Mouse (Mus musculus): ENCODE measurements around the gene Ovol2. TPM values are rescaled to one million over a fixed set of nuclear protein-coding genes. Genes with fewer than 3 reads are reported as not detected.
A peak's percentile ranks its signal among the peaks of the same experiment; 100 is the strongest.
"Not testable (repeated sequence)": the region's sequence is repeated elsewhere in the genome, so short reads cannot be mapped to it uniquely, and the experiment has no call there.

Ovol2 gene
- polyA plus RNA-seq, 1 experiment from 2014 or later: 0.60 TPM

DNA sequence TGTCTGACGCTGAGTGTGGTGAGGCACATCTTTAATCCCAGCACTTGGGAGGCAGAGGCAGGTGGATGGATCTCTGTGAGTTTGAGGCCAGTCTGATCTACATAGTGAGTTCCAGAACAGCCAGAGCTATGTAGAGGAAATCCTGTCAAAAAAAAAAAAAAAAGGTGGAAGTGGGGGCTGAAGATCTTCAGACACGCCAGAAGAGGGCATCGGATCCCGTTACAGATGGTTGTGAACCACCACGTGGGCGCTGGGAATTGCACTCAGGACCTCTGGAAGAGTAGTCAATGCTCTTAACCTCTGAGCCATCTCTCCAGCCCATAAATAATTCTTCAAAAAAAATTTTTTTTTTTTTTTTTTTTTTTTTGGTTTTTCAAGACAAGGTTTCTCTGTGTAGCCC, 6.2 kb upstream of the Ovol2 start:
- not testable (repeated sequence) for H3K4me1 ChIP-seq
- WGBS: 69% methylated on average over 6 of the region's 6 CpGs

DNA sequence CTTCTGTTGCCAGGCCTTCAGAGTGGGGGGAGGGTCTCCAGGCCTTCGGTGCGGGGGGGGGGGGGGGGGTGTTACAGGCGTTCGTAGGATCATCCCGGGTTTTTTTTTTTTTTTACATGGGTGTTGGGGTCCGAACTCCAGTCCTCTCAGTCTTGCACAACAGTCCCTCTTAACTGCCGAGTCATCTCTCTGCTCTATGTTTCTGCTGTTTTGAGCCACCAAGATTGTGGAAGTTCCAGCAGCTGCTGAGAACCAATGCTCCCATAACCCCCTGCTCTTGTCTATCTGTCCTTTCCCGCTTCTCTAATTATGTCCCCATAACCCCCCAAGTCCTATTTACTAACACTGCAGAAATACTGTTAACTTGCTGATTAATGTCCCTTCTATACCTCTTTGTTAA, 5.8 kb upstream of the Ovol2 start:
- Histone ChIP-seq H3K4me3 (no peak overlapping the region), H3K27ac (no peak overlapping the region), H3K9me3 (no peaks in the 10 kb centered on the region), H3K27me3 (ENCODE audit: insufficient read depth, poor library complexity, severe bottlenecking) (peaks cover 34% of the 10 kb centered on the region), H3K4me1 (peaks cover 7% of the 10 kb centered on the region), H3K36me3 (no peaks in the 10 kb centered on the region)
- DNase-seq (ENCODE audit: low spot score): no peak
- 77% methylated on average over 6 of the region's 8 CpGs for WGBS

More for the DNA sequence above, 6.2 kb upstream of the Ovol2 start:
- H3K27me3 ChIP-seq (ENCODE audit: insufficient read depth, poor library complexity, severe bottlenecking): peaks cover 29% of the 10 kb centered on the region
- not testable (repeated sequence) for H3K4me3 ChIP-seq; DNase-seq (ENCODE audit: low spot score); H3K36me3 ChIP-seq; H3K27ac ChIP-seq; H3K9me3 ChIP-seq

GRCm38 (mm10) chr2:144337230-144337629, 5.3 kb upstream of the Ovol2 start:
- Histone ChIP-seq H3K27ac (no peak overlapping the region), H3K27me3 (ENCODE audit: insufficient read depth, poor library complexity, severe bottlenecking) (peaks cover 38% of the 10 kb centered on the region), H3K4me3 (no peak overlapping the region), H3K36me3 (no peaks in the 10 kb centered on the region), H3K4me1 (peaks cover 11% of the 10 kb centered on the region), H3K9me3 (no peaks in the 10 kb centered on the region)
- no peak for DNase-seq (ENCODE audit: low spot score)
- 55% methylated on average over 3 of the region's 3 CpGs for WGBS

- WGBS: 8% methylated on average over 28 of the region's 28 CpGs
- Histone ChIP-seq H3K36me3 (no peaks in the 10 kb centered on the region), H3K4me3 (peak overlapping the region; percentile 69), H3K27me3 (ENCODE audit: insufficient read depth, poor library complexity, severe bottlenecking) (peaks cover 78% of the 10 kb centered on the region), H3K9me3 (no peaks in the 10 kb centered on the region), H3K4me1 (peaks cover 37% of the 10 kb centered on the region), H3K27ac (0 out of 2 replicates have a peak overlapping the region, but pooled peaks have one; percentile 10)
- no peak for DNase-seq (ENCODE audit: low spot score)
These were observed 1.3 kb upstream of the Ovol2 start for GRCm38 (mm10) chr2:144333138-144333842.

DNA sequence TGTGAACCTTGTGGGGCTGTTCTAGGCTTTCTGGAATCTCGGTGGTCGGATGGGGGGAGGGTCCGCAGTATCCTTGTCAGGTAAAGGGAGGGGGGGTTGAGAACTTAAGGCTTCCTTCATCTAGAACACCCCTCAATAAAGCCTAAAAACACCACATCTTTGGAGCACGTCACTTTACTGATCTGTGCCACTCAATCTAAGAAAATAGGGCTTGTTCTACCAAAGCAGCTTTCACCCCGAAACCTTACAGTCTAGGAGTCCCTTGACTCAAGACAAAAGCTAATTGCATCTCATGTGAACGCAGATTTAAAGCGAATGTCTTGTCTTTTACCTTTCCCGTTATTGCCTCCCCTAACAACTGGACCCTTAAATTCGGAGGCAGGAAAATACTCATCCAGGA, 540 bp upstream of the Ovol2 start:
- DNase-seq (ENCODE audit: low spot score): no peak
- 10% methylated on average over 9 of the region's 9 CpGs for WGBS
- Histone ChIP-seq H3K9me3 (no peaks in the 10 kb centered on the region), H3K4me3 (peak overlapping the region; percentile 69), H3K27ac (no peak overlapping the region), H3K27me3 (ENCODE audit: insufficient read depth, poor library complexity, severe bottlenecking) (peaks cover 85% of the 10 kb centered on the region), H3K4me1 (peaks cover 37% of the 10 kb centered on the region), H3K36me3 (no peaks in the 10 kb centered on the region)

DNA sequence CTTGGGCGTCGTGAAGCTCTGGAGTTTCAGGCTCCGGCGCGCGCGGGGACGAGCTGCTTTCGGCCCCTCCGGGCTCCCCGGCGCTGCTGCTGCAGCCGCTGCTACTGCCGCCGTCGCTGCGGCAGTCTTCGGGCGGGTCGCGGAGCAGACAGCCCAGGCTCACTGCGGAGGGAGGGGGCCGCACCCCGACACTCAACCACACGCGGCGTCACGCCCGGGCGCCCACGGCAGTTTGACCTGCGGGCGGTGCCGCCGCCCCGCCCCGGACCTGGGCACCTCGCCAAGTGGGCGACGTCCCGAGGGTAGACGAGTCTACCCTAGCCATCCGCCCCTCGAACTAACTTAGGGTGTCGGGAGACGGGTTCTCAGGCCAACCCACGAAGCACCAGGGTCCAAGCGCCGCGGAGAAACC, 980 bp downstream of the Ovol2 start:
- under 1% methylated on average over 49 of the region's 50 CpGs for WGBS
- Histone ChIP-seq H3K9me3 (no peaks in the 10 kb centered on the region), H3K4me3 (peak overlapping the region; percentile 69), H3K27me3 (ENCODE audit: insufficient read depth, poor library complexity, severe bottlenecking) (peaks cover 88% of the 10 kb centered on the region), H3K4me1 (peaks cover 37% of the 10 kb centered on the region), H3K36me3 (no peaks in the 10 kb centered on the region), H3K27ac (peak overlapping the region; percentile 17; the same call in 1 of the 2 replicates)
- DNase-seq (ENCODE audit: low spot score): no peak

GRCm38 (mm10) chr2:144330352-144330959, 1.5 kb downstream of the Ovol2 start:
- H3K27me3 ChIP-seq (ENCODE audit: insufficient read depth, poor library complexity, severe bottlenecking): peaks cover 85% of the 10 kb centered on the region
- no peaks in the 10 kb centered on the region for H3K36me3 ChIP-seq
- peak overlapping the region; percentile 69 for H3K4me3 ChIP-seq
- no peak for DNase-seq (ENCODE audit: low spot score)
- H3K27ac ChIP-seq: no peak overlapping the region
- H3K9me3 ChIP-seq: no peaks in the 10 kb centered on the region
- WGBS: under 1% methylated on average over 41 of the region's 41 CpGs
- peaks cover 37% of the 10 kb centered on the region for H3K4me1 ChIP-seq

- peak overlapping the region; percentile 69 for H3K4me3 ChIP-seq
- peaks cover 80% of the 10 kb centered on the region for H3K27me3 ChIP-seq (ENCODE audit: insufficient read depth, poor library complexity, severe bottlenecking)
- H3K36me3 ChIP-seq: no peaks in the 10 kb centered on the region
- no peaks in the 10 kb centered on the region for H3K9me3 ChIP-seq
- no peak overlapping the region for H3K27ac ChIP-seq
- H3K4me1 ChIP-seq: peaks cover 37% of the 10 kb centered on the region
- DNase-seq (ENCODE audit: low spot score): no peak
- WGBS: 3% methylated on average over 10 of the region's 10 CpGs
These were observed 2.0 kb downstream of the Ovol2 start for GRCm38 (mm10) chr2:144329937-144330336.

DNA sequence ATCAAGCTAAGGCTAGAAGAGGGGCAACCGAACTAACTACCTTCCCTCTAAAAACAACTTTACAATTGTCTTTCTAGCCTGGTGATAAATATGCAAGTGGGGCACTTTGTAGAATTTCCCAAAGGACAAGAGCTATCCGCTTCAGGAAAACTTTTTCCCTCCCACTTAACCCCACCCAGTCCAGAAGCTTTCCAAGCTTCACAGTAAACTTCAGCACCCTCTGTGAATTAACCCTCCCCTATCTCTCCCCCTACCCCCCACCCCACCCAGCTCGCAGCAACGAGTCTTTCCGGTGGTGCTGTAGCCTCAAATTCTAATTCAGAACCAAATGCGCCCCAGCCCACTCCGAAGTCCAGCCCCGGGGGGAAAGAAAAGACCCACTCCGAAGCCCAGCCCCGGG, 2.5 kb downstream of the Ovol2 start:
- Histone ChIP-seq H3K4me1 (peaks cover 37% of the 10 kb centered on the region), H3K27me3 (ENCODE audit: insufficient read depth, poor library complexity, severe bottlenecking) (peaks cover 75% of the 10 kb centered on the region), H3K27ac (no peak overlapping the region), H3K36me3 (no peaks in the 10 kb centered on the region), H3K4me3 (peak overlapping the region; percentile 69), H3K9me3 (no peaks in the 10 kb centered on the region)
- WGBS: 4% methylated on average over 10 of the region's 10 CpGs
- DNase-seq (ENCODE audit: low spot score): no peak

- Histone ChIP-seq H3K4me3 (no peak overlapping the region), H3K27me3 (ENCODE audit: insufficient read depth, poor library complexity, severe bottlenecking) (peaks cover 27% of the 10 kb centered on the region), H3K9me3 (no peaks in the 10 kb centered on the region), H3K27ac (no peak overlapping the region), H3K4me1 (no peaks in the 10 kb centered on the region), H3K36me3 (no peaks in the 10 kb centered on the region)
- DNase-seq (ENCODE audit: low spot score): no peak
- WGBS: 54% methylated on average over 3 of the region's 3 CpGs
These were observed 7.7 kb downstream of the Ovol2 start for GRCm38 (mm10) chr2:144324218-144324617.

- H3K27me3 ChIP-seq (ENCODE audit: insufficient read depth, poor library complexity, severe bottlenecking): no peaks in the 10 kb centered on the region
- DNase-seq (ENCODE audit: low spot score): no peak
- no peaks in the 10 kb centered on the region for H3K9me3 ChIP-seq
- WGBS: 79% methylated on average over 2 of the region's 2 CpGs
- no peaks in the 10 kb centered on the region; the same call in 1 of the 2 replicates for H3K4me1 ChIP-seq
- no peak overlapping the region for H3K4me3 ChIP-seq
- no peaks in the 10 kb centered on the region for H3K36me3 ChIP-seq
- H3K27ac ChIP-seq: no peak overlapping the region
These were observed 20.6 kb downstream of the Ovol2 start for GRCm38 (mm10) chr2:144311372-144311771.

DNA sequence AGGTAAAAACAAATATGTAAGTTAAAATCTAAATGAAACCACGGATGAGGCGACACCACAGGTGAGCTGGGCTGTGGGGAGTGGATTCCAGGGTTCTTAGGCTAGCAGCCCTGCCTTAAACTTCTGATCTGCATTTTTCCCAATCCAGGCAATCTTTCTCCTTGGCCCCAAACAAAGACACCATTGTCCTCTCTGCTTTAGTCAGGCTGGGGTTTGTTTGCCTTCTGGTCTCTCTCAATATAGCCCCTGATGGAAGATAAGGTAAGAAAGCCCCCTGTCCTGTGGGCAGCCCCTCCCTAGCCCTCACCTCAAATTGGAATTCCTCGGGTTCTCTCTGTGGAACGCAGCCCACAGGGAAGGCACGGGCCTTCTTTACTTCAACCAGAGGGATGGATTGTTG, 21.7 kb downstream of the Ovol2 start:
- Histone ChIP-seq H3K27ac (no peak overlapping the region), H3K4me3 (no peak overlapping the region), H3K4me1 (no peaks in the 10 kb centered on the region; the same call in 1 of the 2 replicates), H3K36me3 (no peaks in the 10 kb centered on the region), H3K9me3 (no peaks in the 10 kb centered on the region), H3K27me3 (ENCODE audit: insufficient read depth, poor library complexity, severe bottlenecking) (no peaks in the 10 kb centered on the region)
- WGBS: 32% methylated on average over 5 of the region's 5 CpGs
- DNase-seq (ENCODE audit: low spot score): no peak

GRCm38 (mm10) chr2:144308561-144308960, 23.4 kb downstream of the Ovol2 start:
- no peaks in the 10 kb centered on the region; the same call in 1 of the 2 replicates for H3K4me1 ChIP-seq
- H3K36me3 ChIP-seq: no peaks in the 10 kb centered on the region
- H3K27me3 ChIP-seq (ENCODE audit: insufficient read depth, poor library complexity, severe bottlenecking): 0 out of 2 replicates have a peak, but pooled peaks cover 5% of the 10 kb centered on the region
- WGBS: 46% methylated on average over 8 of the region's 8 CpGs
- DNase-seq (ENCODE audit: low spot score): no peak
- H3K4me3 ChIP-seq: no peak overlapping the region
- H3K9me3 ChIP-seq: no peaks in the 10 kb centered on the region
- no peak overlapping the region for H3K27ac ChIP-seq
